Mouse (Mus musculus): ENCODE measurements around the gene Kdm4b. TPM values are rescaled to one million over a fixed set of nuclear protein-coding genes. Genes with fewer than 3 reads are reported as not detected.

Gene Kdm4b
- polyA plus RNA-seq, 1 experiment from 2014 or later: 22.4 TPM

- Histone ChIP-seq H3K4me1 (replicated peaks; ENCODE audit: insufficient read depth, low read length) (peaks cover 6% of the 10 kb centered on the region; the same call in 1 of the 2 replicates), H3K9me3 (replicated peaks; ENCODE audit: low read length) (no peaks in the 10 kb centered on the region), H3K4me2 (ENCODE audit: low read length) (no peak overlapping the region), H3K9ac (ENCODE audit: low read depth, low read length) (no peak overlapping the region), H3K4me3 (replicated peaks; ENCODE audit: low read depth, low read length) (no peak overlapping the region), H3K36me3 (ENCODE audit: insufficient read depth, low read length) (no peaks in the 10 kb centered on the region), H3K27me3 (ENCODE audit: insufficient read depth, low read length) (no peaks in the 10 kb centered on the region), H3K27ac (no peak overlapping the region)
- 86% methylated on average over 1 of the region's 1 CpGs for WGBS
- ATAC-seq (replicated peaks; ENCODE audit: low FRiP score, low read depth) (no peak), DNase-seq (ENCODE audit: low spot score) (no peak)
- TF ChIP-seq CTCF (IDR thresholded peaks at IDR 0.05; ENCODE audit: low read depth): no peak
Observed at GRCm38 (mm10) chr17:56296201-56296600, 29.7 kb upstream of the Kdm4b start.

GRCm38 (mm10) chr17:56298238-56298637 lies 27.6 kb upstream of the Kdm4b start:
- Histone ChIP-seq H3K27ac (no peak overlapping the region), H3K4me2 (ENCODE audit: low read length) (no peak overlapping the region), H3K9ac (ENCODE audit: low read depth, low read length) (no peak overlapping the region), H3K4me1 (replicated peaks; ENCODE audit: insufficient read depth, low read length) (peaks cover 7% of the 10 kb centered on the region; the same call in 1 of the 2 replicates), H3K36me3 (ENCODE audit: insufficient read depth, low read length) (no peaks in the 10 kb centered on the region), H3K9me3 (replicated peaks; ENCODE audit: low read length) (no peaks in the 10 kb centered on the region), H3K4me3 (replicated peaks; ENCODE audit: low read depth, low read length) (no peak overlapping the region), H3K27me3 (ENCODE audit: insufficient read depth, low read length) (no peaks in the 10 kb centered on the region)
- ATAC-seq (replicated peaks; ENCODE audit: low FRiP score, low read depth) (no peak), DNase-seq (ENCODE audit: low spot score) (no peak)
- no peak for TF ChIP-seq CTCF (IDR thresholded peaks at IDR 0.05; ENCODE audit: low read depth)
- 97% methylated on average over 1 of the region's 1 CpGs for WGBS

- peaks cover 9% of the 10 kb centered on the region for H3K4me1 ChIP-seq (replicated peaks; ENCODE audit: insufficient read depth, low read length)
- WGBS: 90% methylated on average over 9 of the region's 9 CpGs
- no peaks in the 10 kb centered on the region for H3K27me3 ChIP-seq (ENCODE audit: insufficient read depth, low read length)
- H3K27ac ChIP-seq: no peak within 1 kb of the TSS
- no peaks in the 10 kb centered on the region for H3K36me3 ChIP-seq (ENCODE audit: insufficient read depth, low read length)
- no peak within 1 kb of the TSS for H3K9ac ChIP-seq (ENCODE audit: low read depth, low read length)
- H3K9me3 ChIP-seq (replicated peaks; ENCODE audit: low read length): no peaks in the 10 kb centered on the region
- no peak within 1 kb of the TSS for H3K4me3 ChIP-seq (replicated peaks; ENCODE audit: low read depth, low read length)
- H3K4me2 ChIP-seq (ENCODE audit: low read length): no peak within 1 kb of the TSS
- no peak for ATAC-seq (replicated peaks; ENCODE audit: low FRiP score, low read depth)
- no peak for TF ChIP-seq CTCF (IDR thresholded peaks at IDR 0.05; ENCODE audit: low read depth)
- DNase-seq (ENCODE audit: low spot score): no peak
Observed at GRCm38 (mm10) chr17:56300186-56300585, 25.7 kb upstream of the Kdm4b start, which contains the start of gene Arrdc5. Gene Arrdc5, minus strand, starts transcription at chr17:56300286.

- Histone ChIP-seq H3K9ac (ENCODE audit: low read depth, low read length) (peak overlapping the region; percentile 71; the same call in 1 of the 2 replicates), H3K9me3 (replicated peaks; ENCODE audit: low read length) (no peaks in the 10 kb centered on the region), H3K4me3 (replicated peaks; ENCODE audit: low read depth, low read length) (no peak overlapping the region), H3K27me3 (ENCODE audit: insufficient read depth, low read length) (no peaks in the 10 kb centered on the region), H3K36me3 (ENCODE audit: insufficient read depth, low read length) (no peaks in the 10 kb centered on the region), H3K27ac (peak overlapping the region; percentile 90), H3K4me1 (replicated peaks; ENCODE audit: insufficient read depth, low read length) (peaks cover 13% of the 10 kb centered on the region), H3K4me2 (ENCODE audit: low read length) (peak overlapping the region; percentile 100)
- ATAC-seq (replicated peaks; ENCODE audit: low FRiP score, low read depth) (peak; percentile 68), DNase-seq (ENCODE audit: low spot score) (peak; percentile 47)
- no peak for TF ChIP-seq CTCF (IDR thresholded peaks at IDR 0.05; ENCODE audit: low read depth)
- 16% methylated on average over 13 of the region's 13 CpGs for WGBS
Observed at GRCm38 (mm10) chr17:56302363-56302996, 23.4 kb upstream of the Kdm4b start.

- under 1% methylated on average over 43 of the region's 43 CpGs for WGBS
Observed at GRCm38 (mm10) chr17:56303160-56303846, 22.6 kb upstream of the Kdm4b start, which contains the start of gene Uhrf1. Gene Uhrf1, plus strand, starts transcription at chr17:56303321.

GRCm38 (mm10) chr17:56303847-56304586 lies 21.8 kb upstream of the Kdm4b start:
- peak; percentile 85 for ATAC-seq (replicated peaks; ENCODE audit: low FRiP score, low read depth)
- Histone ChIP-seq H3K9ac (ENCODE audit: low read depth, low read length) (peak overlapping the region; percentile 71), H3K4me2 (ENCODE audit: low read length) (peak overlapping the region; percentile 100), H3K4me3 (replicated peaks; ENCODE audit: low read depth, low read length) (peak overlapping the region; percentile 77), H3K27me3 (ENCODE audit: insufficient read depth, low read length) (no peaks in the 10 kb centered on the region), H3K4me1 (replicated peaks; ENCODE audit: insufficient read depth, low read length) (peaks cover 13% of the 10 kb centered on the region), H3K9me3 (replicated peaks; ENCODE audit: low read length) (no peaks in the 10 kb centered on the region), H3K27ac (peak overlapping the region; percentile 90), H3K36me3 (ENCODE audit: insufficient read depth, low read length) (0 out of 2 replicates have a peak, but pooled peaks cover 3% of the 10 kb centered on the region)
- peak; percentile 99 for DNase-seq (ENCODE audit: low spot score)
- TF ChIP-seq CTCF (IDR thresholded peaks at IDR 0.05; ENCODE audit: low read depth): no peak
- under 1% methylated on average over 68 of the region's 68 CpGs for WGBS

More at GRCm38 (mm10) chr17:56303160-56303846, 22.6 kb upstream of the Kdm4b start, which contains the start of gene Uhrf1:
- H3K9ac ChIP-seq (ENCODE audit: low read depth, low read length): peak within 1 kb of the TSS; percentile 71
- peak within 1 kb of the TSS; percentile 90 for H3K27ac ChIP-seq
- peak; percentile 95 for DNase-seq (ENCODE audit: low spot score)
- H3K9me3 ChIP-seq (replicated peaks; ENCODE audit: low read length): no peaks in the 10 kb centered on the region
- peaks cover 13% of the 10 kb centered on the region for H3K4me1 ChIP-seq (replicated peaks; ENCODE audit: insufficient read depth, low read length)
- no peak; the same call in 1 of the 2 replicates for TF ChIP-seq CTCF (IDR thresholded peaks at IDR 0.05; ENCODE audit: low read depth)
- H3K27me3 ChIP-seq (ENCODE audit: insufficient read depth, low read length): no peaks in the 10 kb centered on the region
- ATAC-seq (replicated peaks; ENCODE audit: low FRiP score, low read depth): peak; percentile 70
- H3K4me2 ChIP-seq (ENCODE audit: low read length): peak within 1 kb of the TSS; percentile 100
- no peaks in the 10 kb centered on the region for H3K36me3 ChIP-seq (ENCODE audit: insufficient read depth, low read length)
- H3K4me3 ChIP-seq (replicated peaks; ENCODE audit: low read depth, low read length): peak within 1 kb of the TSS; percentile 77

Measured in kidney, postnatal 0 days (tissue).